Mouse (Mus musculus): Measurements from ENCODE around the gene Cmpk2.
A peak's percentile ranks its signal among the peaks of the same experiment; 100 is the strongest.

DNA sequence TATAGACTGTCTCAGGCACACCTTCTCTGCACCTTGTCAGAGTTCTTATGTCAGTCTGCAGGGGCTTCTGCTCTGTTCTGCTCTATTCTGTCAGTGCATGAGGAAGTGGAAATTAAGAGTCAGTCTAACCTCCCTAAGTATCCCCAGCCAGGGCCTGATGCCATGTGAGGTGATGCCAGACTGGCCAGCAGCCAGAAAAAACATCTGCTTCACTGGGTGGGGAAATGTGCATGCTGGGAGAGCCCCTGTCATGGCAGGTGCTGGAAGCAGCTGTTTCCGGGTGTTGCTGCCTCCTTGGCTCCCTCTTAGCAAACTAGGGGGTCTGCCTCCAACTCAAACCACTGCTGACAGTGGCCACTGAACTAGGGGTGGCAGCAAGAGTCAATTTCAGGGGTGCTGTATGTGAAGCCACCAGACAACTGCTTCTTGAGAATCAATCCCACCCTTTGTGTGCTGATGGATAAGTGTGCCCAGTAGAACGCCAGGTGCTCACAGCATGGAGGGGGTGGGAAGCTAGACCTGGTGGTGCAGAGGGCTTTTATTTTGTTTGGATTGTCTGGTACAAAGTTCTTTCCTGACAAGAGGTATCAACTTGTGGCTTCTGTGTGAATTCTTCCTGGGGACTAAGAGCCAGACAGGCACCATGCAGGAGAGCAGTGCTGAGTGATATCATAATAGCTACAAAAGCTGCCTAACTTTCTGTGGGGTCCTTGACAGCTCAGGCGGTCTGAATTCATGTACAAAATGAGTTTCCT, 56.1 kb downstream of the Cmpk2 start:
- TF ChIP-seq EP300 (IDR thresholded peaks at IDR 0.05; ENCODE audit: low read depth) (peak; percentile 44; the same call in 1 of the 2 replicates), CTCF (IDR thresholded peaks at IDR 0.05; ENCODE audit: low read depth) (no peak)
